Mouse (Mus musculus) limb, embryonic 10.5 days (tissue): ENCODE measurements around the gene Sult2a3. TPM values are rescaled to one million over a fixed set of nuclear protein-coding genes. Genes with fewer than 3 reads are reported as not detected.
"Not testable (repeated sequence)": the region's sequence is repeated elsewhere in the genome, so short reads cannot be mapped to it uniquely, and the experiment has no call there.

ENCODE experiments used
- DNase-seq: peaks from one replicate; pipeline ENCODE4 v3.0.0-alpha.2; 2017; ENCODE audit warnings: low spot score
- H3K27ac ChIP-seq: fragments of 300-500 bp; sonication (generic); 2 replicates; pipeline ENCODE4 v1.5.1; 2016; ENCODE audit warnings: mild to moderate bottlenecking
- H3K27me3 ChIP-seq: fragments of 300-500 bp; sonication (generic); 2 replicates; pipeline ENCODE4 v1.6.1; 2016; ENCODE audit warnings: low read depth, mild to moderate bottlenecking; ENCODE audit not compliant: poor library complexity, severe bottlenecking
- H3K36me3 ChIP-seq: fragments of 300-500 bp; sonication (generic); 2 replicates; pipeline ENCODE4 v1.6.1; 2016; ENCODE audit warnings: mild to moderate bottlenecking, moderate library complexity
- H3K4me1 ChIP-seq: fragments of 300-500 bp; sonication (generic); 2 replicates; pipeline ENCODE4 v1.6.1; 2016
- H3K4me3 ChIP-seq: fragments of 300-500 bp; sonication (generic); 2 replicates; pipeline ENCODE4 v1.5.1; 2016; ENCODE audit warnings: mild to moderate bottlenecking, moderate library complexity
- H3K9me3 ChIP-seq: fragments of 300-500 bp; sonication (generic); replicated peaks from 2 replicates; pipeline ENCODE4 v1.6.1; 2016; ENCODE audit warnings: mild to moderate bottlenecking
- WGBS: fragments of 180-500 bp; shearing (Covaris S2); methylation state at CpG from one replicate; pipeline ENCODE4 v1.1.7; 2016; 5-methylcytosine and 5-hydroxymethylcytosine counted together
- polyA plus RNA-seq: library from polyadenylated mRNA; unstranded; fragments of >200 nt; fragmentation: Nextera tagmentation; extraction: Ambion mirVana; gene quantifications from 2 replicates; pipeline ENCODE4 v1.2.1, GENCODE M21; 2016

Gene Sult2a3
- polyA plus RNA-seq = not detected in 2 replicates

DNA sequence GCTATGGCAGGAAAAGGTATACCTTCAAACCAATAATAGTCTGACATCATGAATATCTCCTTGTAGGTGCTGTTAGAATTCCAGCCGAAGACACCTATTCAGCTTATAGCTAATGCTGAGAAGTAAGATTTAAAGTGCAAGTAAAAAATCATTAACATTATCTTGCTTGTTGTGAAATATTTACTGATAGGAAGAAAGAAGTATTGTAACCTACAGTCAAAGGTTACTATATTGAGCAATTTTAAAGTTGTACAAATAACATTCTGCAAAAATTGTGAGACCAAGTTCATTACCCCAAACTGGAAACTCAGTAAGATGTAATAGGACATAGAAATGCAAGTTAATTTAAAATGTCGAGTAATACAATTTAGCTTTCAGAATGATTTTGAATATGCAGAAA, at the start of gene Sult2a3:
Gene Sult2a3 (minus strand): TSS at position 101 of the 400 bp plus-strand sequence.
- no peak within 1 kb of the TSS for H3K27ac ChIP-seq
- H3K36me3 ChIP-seq = no peaks in the 10 kb centered on the region
- H3K4me3 ChIP-seq = no peak within 1 kb of the TSS
- no peaks in the 10 kb centered on the region for H3K27me3 ChIP-seq
- no peaks in the 10 kb centered on the region for H3K4me1 ChIP-seq
- no peaks in the 10 kb centered on the region for H3K9me3 ChIP-seq
- DNase-seq = no peak
- WGBS = 93% methylated on average over 2 of the region's 2 CpGs

DNA sequence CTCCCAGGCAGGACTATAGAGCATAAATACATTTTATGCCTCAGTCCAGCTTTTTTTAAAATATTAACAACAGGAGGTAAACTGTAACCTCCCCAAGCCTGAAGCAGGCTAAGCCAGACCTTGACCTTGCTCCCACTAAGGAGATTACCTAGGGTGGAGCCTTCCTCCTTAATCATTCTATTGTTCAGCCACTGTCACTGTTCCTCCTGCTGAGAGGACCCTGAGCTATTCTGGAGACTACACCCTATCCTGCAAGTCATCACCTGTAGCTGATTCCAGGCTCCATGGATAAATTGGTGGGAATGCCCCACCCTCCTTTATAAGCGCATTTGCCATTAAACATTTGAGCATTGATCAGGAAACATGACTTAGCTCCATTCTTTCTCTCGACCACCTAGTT, 2.4 kb downstream of the Sult2a3 start:
- H3K4me3 ChIP-seq = no peak overlapping the region
- 93% methylated on average over 2 of the region's 2 CpGs for WGBS

DNA sequence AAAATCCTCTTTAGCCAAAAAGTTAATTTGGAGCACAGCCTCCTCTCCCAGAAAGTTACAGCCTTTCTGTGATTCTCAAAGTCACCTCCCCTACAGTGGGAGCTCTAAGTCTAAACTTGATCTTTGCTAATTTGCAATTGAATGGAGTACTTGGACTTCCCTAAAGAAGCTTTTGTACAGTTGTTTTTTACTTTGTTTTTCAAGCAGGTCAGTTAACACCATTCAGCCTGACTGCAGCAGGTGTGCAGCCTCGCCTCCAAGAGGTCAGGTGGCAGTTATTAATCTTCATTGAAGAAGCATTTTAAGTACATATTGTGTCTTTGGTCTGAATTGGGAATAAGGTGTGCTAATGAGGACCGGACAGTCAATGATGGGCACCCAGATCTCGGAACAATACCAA, 3.0 kb downstream of the Sult2a3 start:
- H3K4me3 ChIP-seq, H3K27me3 ChIP-seq, H3K4me1 ChIP-seq, H3K9me3 ChIP-seq, DNase-seq, H3K27ac ChIP-seq, H3K36me3 ChIP-seq: not testable (repeated sequence)
- WGBS = 78% methylated on average over 3 of the region's 3 CpGs

More for the DNA sequence above, 2.4 kb downstream of the Sult2a3 start:
- Histone ChIP-seq H3K9me3 (no peaks in the 10 kb centered on the region), H3K27me3 (no peaks in the 10 kb centered on the region), H3K27ac (no peak overlapping the region), H3K4me1 (no peaks in the 10 kb centered on the region), H3K36me3 (no peaks in the 10 kb centered on the region)
- DNase-seq = no peak

DNA sequence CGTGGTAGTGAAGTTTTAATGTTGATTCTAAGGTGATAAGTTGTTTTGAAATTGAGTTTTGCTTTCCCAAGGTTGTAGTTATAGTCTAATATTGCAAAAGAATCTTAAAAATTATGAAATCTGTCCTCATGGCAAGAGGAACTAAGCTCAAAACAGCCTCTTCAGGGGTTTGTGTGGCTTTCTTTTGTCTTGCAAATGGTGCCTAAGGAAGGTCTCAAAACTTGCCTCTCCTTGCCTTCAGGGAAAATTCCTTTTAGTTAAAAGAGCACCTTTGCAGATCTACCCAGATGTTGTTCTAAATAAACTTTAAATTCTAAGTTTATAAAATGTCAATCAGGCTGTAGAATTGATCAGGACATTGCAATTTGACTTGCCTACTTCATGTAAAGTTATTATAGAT, 6.1 kb downstream of the Sult2a3 start:
- Histone ChIP-seq H3K4me1 (no peaks in the 10 kb centered on the region), H3K27me3 (no peaks in the 10 kb centered on the region), H3K9me3 (no peaks in the 10 kb centered on the region), H3K36me3 (no peaks in the 10 kb centered on the region), H3K27ac (no peak overlapping the region), H3K4me3 (no peak overlapping the region)
- WGBS = 34% methylated on average over 1 of the region's 1 CpGs
- no peak for DNase-seq

DNA sequence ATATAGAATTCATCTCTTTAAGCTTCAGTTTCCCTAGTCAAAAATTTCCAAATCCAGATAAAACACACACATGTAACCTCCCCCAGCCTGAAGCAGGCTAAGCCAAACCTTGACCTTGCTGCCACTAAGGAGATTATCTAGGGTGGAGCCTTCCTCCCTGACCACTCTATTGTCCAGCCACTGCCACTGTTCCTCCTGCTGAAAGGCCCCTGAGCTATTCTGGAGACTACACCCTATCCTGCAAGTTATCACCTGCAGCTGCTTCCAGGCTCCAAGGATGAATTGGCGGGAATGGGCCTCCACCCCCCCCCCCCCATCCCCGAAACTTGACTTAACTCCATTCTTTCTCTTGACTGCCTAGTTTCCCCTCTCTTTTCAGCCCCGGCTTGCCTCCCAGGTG, 8.4 kb downstream of the Sult2a3 start:
- H3K36me3 ChIP-seq, DNase-seq, H3K27ac ChIP-seq, H3K4me3 ChIP-seq, H3K27me3 ChIP-seq, H3K9me3 ChIP-seq, H3K4me1 ChIP-seq: not testable (repeated sequence)
- WGBS = 64% methylated on average over 3 of the region's 3 CpGs

DNA sequence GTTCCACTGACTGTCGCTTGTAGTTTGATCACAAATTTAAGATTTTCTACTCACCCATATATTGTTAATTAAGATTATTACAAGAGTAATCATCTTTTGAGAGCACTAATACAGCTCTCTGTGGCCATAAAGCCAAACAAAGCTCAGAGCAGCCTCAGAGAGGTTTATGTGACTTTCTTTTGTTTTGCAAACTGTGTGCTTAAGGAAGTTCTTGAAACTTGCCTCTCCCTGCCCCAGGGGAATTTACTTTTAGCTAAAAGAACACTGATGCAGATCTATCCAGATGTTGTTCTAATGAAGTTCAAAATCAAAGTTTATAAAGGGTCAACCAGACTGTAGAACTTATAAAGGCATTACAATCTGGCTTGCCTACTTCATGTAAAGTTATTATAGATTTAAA, 75.0 kb downstream of the Sult2a3 start:
- not testable (repeated sequence) for H3K27ac ChIP-seq, H3K9me3 ChIP-seq, DNase-seq, H3K36me3 ChIP-seq, H3K4me3 ChIP-seq, H3K27me3 ChIP-seq, H3K4me1 ChIP-seq
- WGBS = 79% methylated on average over 1 of the region's 1 CpGs

DNA sequence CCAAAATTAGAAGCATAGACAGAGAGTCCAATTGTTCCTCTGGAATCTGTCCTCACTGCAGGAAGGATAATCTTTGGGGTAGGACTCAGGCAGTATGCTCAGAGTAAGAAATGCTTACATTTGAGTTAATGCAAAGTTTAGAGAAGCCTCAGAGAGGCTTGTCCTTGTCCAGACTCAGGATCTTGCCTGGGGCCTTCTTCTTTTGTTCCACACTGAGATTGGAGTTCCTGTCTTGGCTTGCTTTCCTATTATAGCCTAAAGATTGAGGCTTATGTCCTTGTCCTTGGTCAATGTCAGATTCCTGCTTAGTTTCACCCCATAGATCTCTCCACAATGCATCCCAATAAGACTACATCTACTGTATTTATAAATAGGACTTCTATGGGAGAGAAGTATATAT, 92.0 kb downstream of the Sult2a3 start:
- H3K27ac ChIP-seq, H3K36me3 ChIP-seq, H3K9me3 ChIP-seq, H3K4me3 ChIP-seq, DNase-seq, H3K27me3 ChIP-seq, H3K4me1 ChIP-seq: not testable (repeated sequence)

Other genes with a start within 250 kb of the Sult2a3 start
- gene Sult2a4, start 133.4 kb downstream of the Sult2a3 start, polyA plus RNA-seq = not detected in 2 replicates
- not detected in 2 replicates for gene Sult2a6, start 131.8 kb upstream of the Sult2a3 start, polyA plus RNA-seq
- not detected in 2 replicates for gene Obox8, start 210.5 kb upstream of the Sult2a3 start, polyA plus RNA-seq